Mouse (Mus musculus): ENCODE measurements around the gene Nol9.

Nol9 gene

GRCm38 (mm10) chr4:152090191-152090590 lies 51.1 kb downstream of the Nol9 start:
- DNase-seq (ENCODE audit: low read depth, low spot score) = no peak

- DNase-seq (ENCODE audit: low read depth, low spot score) = no peak
Observed at GRCm38 (mm10) chr4:152092751-152093293, 53.7 kb downstream of the Nol9 start.

GRCm38 (mm10) chr4:152094233-152094632 lies 55.1 kb downstream of the Nol9 start:
- no peak for DNase-seq (ENCODE audit: low read depth, low spot score)

GRCm38 (mm10) chr4:152095937-152096910 lies 57.1 kb downstream of the Nol9 start:
- DNase-seq (ENCODE audit: low read depth, low spot score) = peak; percentile 65

GRCm38 (mm10) chr4:152096927-152097326 lies 57.8 kb downstream of the Nol9 start:
- no peak for DNase-seq (ENCODE audit: low read depth, low spot score)

GRCm38 (mm10) chr4:152097911-152098799 lies 59.0 kb downstream of the Nol9 start:
- DNase-seq (ENCODE audit: low read depth, low spot score) = no peak

- DNase-seq (ENCODE audit: low read depth, low spot score) = no peak
Observed at GRCm38 (mm10) chr4:152100541-152100940, 61.4 kb downstream of the Nol9 start.

- no peak for DNase-seq (ENCODE audit: low read depth, low spot score)
Observed at GRCm38 (mm10) chr4:152101081-152101653, 62.0 kb downstream of the Nol9 start.

- no peak for DNase-seq (ENCODE audit: low read depth, low spot score)
Observed at GRCm38 (mm10) chr4:152101921-152102320, 62.8 kb downstream of the Nol9 start.

- DNase-seq (ENCODE audit: low read depth, low spot score) = no peak
Observed at GRCm38 (mm10) chr4:152103025-152103424, 63.9 kb downstream of the Nol9 start.

GRCm38 (mm10) chr4:152106746-152107145 lies 67.6 kb downstream of the Nol9 start:
- no peak for DNase-seq (ENCODE audit: low read depth, low spot score)

GRCm38 (mm10) chr4:152107493-152107892 lies 68.4 kb downstream of the Nol9 start:
- DNase-seq (ENCODE audit: low read depth, low spot score) = no peak

- peak; percentile 44 for DNase-seq (ENCODE audit: low read depth, low spot score)
Observed at GRCm38 (mm10) chr4:152107971-152108509, 68.9 kb downstream of the Nol9 start.

- DNase-seq (ENCODE audit: low read depth, low spot score) = no peak
Observed at GRCm38 (mm10) chr4:152108673-152109072, 69.6 kb downstream of the Nol9 start.

- DNase-seq (ENCODE audit: low read depth, low spot score) = no peak
Observed at GRCm38 (mm10) chr4:152109509-152109908, 70.4 kb downstream of the Nol9 start.

GRCm38 (mm10) chr4:152110689-152111088 lies 71.6 kb downstream of the Nol9 start:
- no peak for DNase-seq (ENCODE audit: low read depth, low spot score)
